Mouse (Mus musculus) forebrain, embryonic 11.5 days (tissue): Measurements from ENCODE around the gene Islr. TPM values are rescaled to one million over a fixed set of nuclear protein-coding genes. Genes with fewer than 3 reads are reported as not detected.

Source experiments
- ATAC-seq: fragments of 200-750 bp; cut with Nextera tagmentation; replicated peaks from 2 replicates; pipeline ENCODE4 v1.8.0; 2017; ENCODE audit warnings: moderate TSS enrichment; ENCODE audit not compliant: low FRiP score
- DNase-seq: peaks from one replicate; pipeline ENCODE4 v3.0.0-alpha.2; 2017; ENCODE audit warnings: low spot score
- H3K27ac ChIP-seq: fragments of 300-500 bp; sonication (generic); 2 replicates; pipeline ENCODE4 v1.5.1; 2014; ENCODE audit warnings: low read depth, low read length
- H3K27me3 ChIP-seq: fragments of 300-500 bp; sonication (generic); 2 replicates; pipeline ENCODE4 v1.6.1; 2014; ENCODE audit warnings: mild to moderate bottlenecking, low read length, mixed read lengths; ENCODE audit not compliant: control insufficient read depth, insufficient read depth
- H3K36me3 ChIP-seq: fragments of 300-500 bp; sonication (generic); 2 replicates; pipeline ENCODE4 v1.6.1; 2014; ENCODE audit warnings: mild to moderate bottlenecking, low read length, moderate library complexity, mixed read lengths; ENCODE audit not compliant: control insufficient read depth, insufficient read depth
- H3K4me1 ChIP-seq: fragments of 300-500 bp; sonication (generic); replicated peaks from 2 replicates; pipeline ENCODE4 v1.6.1; 2014; ENCODE audit warnings: low read length, mixed read lengths; ENCODE audit not compliant: control insufficient read depth, insufficient read depth
- H3K4me2 ChIP-seq: fragments of 300-500 bp; sonication (generic); 2 replicates; pipeline ENCODE4 v1.6.1; 2014; ENCODE audit warnings: low read depth, mild to moderate bottlenecking, low read length, moderate library complexity, mixed read lengths; ENCODE audit not compliant: severe bottlenecking
- H3K4me3 ChIP-seq: fragments of 300-500 bp; sonication (generic); 2 replicates; pipeline ENCODE4 v1.5.1; 2014; ENCODE audit warnings: low read depth, low read length
- H3K9ac ChIP-seq: fragments of 300-500 bp; sonication (generic); 2 replicates; pipeline ENCODE4 v1.6.1; 2014; ENCODE audit warnings: low read length
- H3K9me3 ChIP-seq: fragments of 300-500 bp; sonication (generic); 2 replicates; pipeline ENCODE4 v1.6.1; 2016; ENCODE audit warnings: low read length, mixed read lengths; ENCODE audit not compliant: control insufficient read depth
- WGBS: fragments of 180-500 bp; shearing (Covaris S2); extraction: QIAGEN DNeasy Blood & Tissue Kit; methylation state at CpG from one replicate; pipeline ENCODE4 v1.1.7; 2014; 5-methylcytosine and 5-hydroxymethylcytosine counted together
- polyA plus RNA-seq: library from polyadenylated mRNA; unstranded; fragments of >200 nt; fragmentation: Nextera tagmentation; extraction: Ambion mirVana; gene quantifications from 2 replicates; pipeline ENCODE4 v1.2.1, GENCODE M21; 2014

The Islr gene
- polyA plus RNA-seq, 1 experiment from 2014 or later = 9.4 TPM

GRCm38 (mm10) chr9:58247064-58247759 lies 43.1 kb upstream of the Islr start:
- H3K4me1 ChIP-seq = peaks cover 11% of the 10 kb centered on the region
- peak overlapping the region; percentile 11 for H3K4me3 ChIP-seq
- peak overlapping the region; percentile 43; the same call in 1 of the 2 replicates for H3K4me2 ChIP-seq
- DNase-seq = peak; percentile 90
- H3K27me3 ChIP-seq = no peaks in the 10 kb centered on the region
- H3K27ac ChIP-seq = no peak overlapping the region
- H3K36me3 ChIP-seq = no peaks in the 10 kb centered on the region
- no peaks in the 10 kb centered on the region for H3K9me3 ChIP-seq
- 14% methylated on average over 25 of the region's 25 CpGs for WGBS
- ATAC-seq = peak; percentile 75
- peak overlapping the region; percentile 49 for H3K9ac ChIP-seq

GRCm38 (mm10) chr9:58246083-58246591 lies 42.0 kb upstream of the Islr start:
- DNase-seq (no peak), ATAC-seq (no peak)
- no peak overlapping the region for H3K4me3 ChIP-seq
- no peaks in the 10 kb centered on the region for H3K27me3 ChIP-seq
- peaks cover 13% of the 10 kb centered on the region for H3K4me1 ChIP-seq
- no peaks in the 10 kb centered on the region for H3K36me3 ChIP-seq
- H3K4me2 ChIP-seq = no peak overlapping the region
- no peak overlapping the region for H3K27ac ChIP-seq
- H3K9me3 ChIP-seq = no peaks in the 10 kb centered on the region
- H3K9ac ChIP-seq = no peak overlapping the region
- 85% methylated on average over 4 of the region's 4 CpGs for WGBS

- H3K27me3 ChIP-seq = no peaks in the 10 kb centered on the region
- H3K9me3 ChIP-seq = no peaks in the 10 kb centered on the region
- H3K27ac ChIP-seq = no peak overlapping the region
- no peak overlapping the region for H3K4me2 ChIP-seq
- no peaks in the 10 kb centered on the region for H3K36me3 ChIP-seq
- H3K9ac ChIP-seq = no peak overlapping the region
- ATAC-seq (no peak), DNase-seq (no peak)
- WGBS = 90% methylated on average over 6 of the region's 6 CpGs
- peaks cover 7% of the 10 kb centered on the region; the same call in 1 of the 2 replicates for H3K4me1 ChIP-seq
- no peak overlapping the region for H3K4me3 ChIP-seq
These were observed 39.6 kb upstream of the Islr start for GRCm38 (mm10) chr9:58243696-58244095.

- Histone ChIP-seq H3K27ac (no peak overlapping the region), H3K9me3 (no peaks in the 10 kb centered on the region), H3K36me3 (no peaks in the 10 kb centered on the region), H3K9ac (no peak overlapping the region), H3K4me1 (peaks cover 5% of the 10 kb centered on the region; the same call in 1 of the 2 replicates), H3K4me2 (no peak overlapping the region), H3K27me3 (no peaks in the 10 kb centered on the region), H3K4me3 (no peak overlapping the region)
- ATAC-seq = no peak
- WGBS = 90% methylated on average over 5 of the region's 5 CpGs
- DNase-seq = no peak
These were observed 38.6 kb upstream of the Islr start for GRCm38 (mm10) chr9:58242696-58243095.

- Histone ChIP-seq H3K4me1 (peaks cover 5% of the 10 kb centered on the region; the same call in 1 of the 2 replicates), H3K36me3 (no peaks in the 10 kb centered on the region), H3K27me3 (no peaks in the 10 kb centered on the region), H3K27ac (0 out of 2 replicates have a peak overlapping the region, but pooled peaks have one; percentile 25), H3K9me3 (no peaks in the 10 kb centered on the region), H3K4me3 (no peak overlapping the region), H3K9ac (no peak overlapping the region), H3K4me2 (no peak overlapping the region)
- DNase-seq (peak; percentile 74), ATAC-seq (peak; percentile 61; the same call in 1 of the 2 replicates)
- WGBS = 52% methylated on average over 9 of the region's 9 CpGs
These were observed 37.8 kb upstream of the Islr start for GRCm38 (mm10) chr9:58241780-58242485.

GRCm38 (mm10) chr9:58234502-58235015 lies 30.5 kb upstream of the Islr start:
- Histone ChIP-seq H3K27ac (no peak overlapping the region), H3K9me3 (no peaks in the 10 kb centered on the region), H3K4me2 (no peak overlapping the region), H3K9ac (no peak overlapping the region), H3K4me3 (no peak overlapping the region), H3K4me1 (no peaks in the 10 kb centered on the region), H3K36me3 (no peaks in the 10 kb centered on the region), H3K27me3 (no peaks in the 10 kb centered on the region)
- WGBS = 97% methylated on average over 28 of the region's 28 CpGs
- DNase-seq = no peak
- no peak for ATAC-seq

GRCm38 (mm10) chr9:58232374-58232773 lies 28.3 kb upstream of the Islr start:
- Histone ChIP-seq H3K36me3 (no peaks in the 10 kb centered on the region), H3K9me3 (no peaks in the 10 kb centered on the region), H3K4me1 (no peaks in the 10 kb centered on the region), H3K4me2 (no peak overlapping the region), H3K27ac (no peak overlapping the region), H3K27me3 (no peaks in the 10 kb centered on the region), H3K4me3 (no peak overlapping the region), H3K9ac (no peak overlapping the region)
- peak; percentile 34 for DNase-seq
- ATAC-seq = no peak
- 83% methylated on average over 5 of the region's 5 CpGs for WGBS

- Histone ChIP-seq H3K9ac (no peak overlapping the region), H3K9me3 (no peaks in the 10 kb centered on the region), H3K27me3 (no peaks in the 10 kb centered on the region), H3K4me1 (no peaks in the 10 kb centered on the region), H3K4me2 (no peak overlapping the region), H3K27ac (no peak overlapping the region), H3K4me3 (no peak overlapping the region), H3K36me3 (no peaks in the 10 kb centered on the region)
- ATAC-seq (no peak), DNase-seq (peak; percentile 20)
- WGBS = 80% methylated on average over 6 of the region's 6 CpGs
These were observed 27.6 kb upstream of the Islr start for GRCm38 (mm10) chr9:58231746-58232145.
